Mouse (Mus musculus): ENCODE results near the gene Lhfp.

- TF ChIP-seq POLR2A (IDR thresholded peaks at IDR 0.05; ENCODE audit: insufficient read length, low read depth): no peak
- no peak for TF ChIP-seq E2F4 (IDR thresholded peaks at IDR 0.05; ENCODE audit: insufficient read depth)
- no peak for TF ChIP-seq MAX (IDR thresholded peaks at IDR 0.05; ENCODE audit: low read depth)
- no peak for TF ChIP-seq CEBPB (IDR thresholded peaks at IDR 0.05; ENCODE audit: insufficient read depth, poor library complexity, severe bottlenecking)
- TF ChIP-seq POLR2AphosphoS2 (IDR thresholded peaks at IDR 0.05; ENCODE audit: insufficient read length, low read depth): no peak
- TF ChIP-seq TCF3 (IDR thresholded peaks at IDR 0.05; ENCODE audit: insufficient read length, low read depth): no peak
- TF ChIP-seq USF1 (IDR thresholded peaks at IDR 0.05; ENCODE audit: low read depth): no peak
- TF ChIP-seq TCF12 (IDR thresholded peaks at IDR 0.05; ENCODE audit: insufficient read depth, poor library complexity, severe bottlenecking): no peak
Observed at GRCm38 (mm10) chr3:53253223-53253832, 212.0 kb downstream of the Lhfp start.

Data from myocyte (in vitro differentiated cells).